Mouse (Mus musculus) left cerebral cortex, postnatal 14 days (tissue): Measurements from ENCODE around the gene Mta3. TPM values are rescaled to one million over a fixed set of nuclear protein-coding genes. Genes with fewer than 3 reads are reported as not detected.
"Not testable (repeated sequence)": the region's sequence is repeated elsewhere in the genome, so short reads cannot be mapped to it uniquely, and the experiment has no call there.

Experiments used
- DNase-seq, 2 experiments: peaks; one replicate each; pipeline ENCODE4 v3.0.0; 2021 to 2022; ENCODE audit warnings: low spot score in 2 of 2, mixed read lengths in 1 of 2
- intact Hi-C: fragments of 180-260 bp; cut with DNase I; formaldehyde crosslinking; loops from one replicate; pipeline ENCODE4 v1.15.1; 2025
- total RNA-seq, 2 experiments: library from RNA; stranded (reverse); gene quantifications; 2 replicates each; pipeline ENCODE4 v1.2.3; 2021

Mta3 gene
- total RNA-seq, 2 experiments from 2014 or later = 65.9 to 68.5 TPM

DNA sequence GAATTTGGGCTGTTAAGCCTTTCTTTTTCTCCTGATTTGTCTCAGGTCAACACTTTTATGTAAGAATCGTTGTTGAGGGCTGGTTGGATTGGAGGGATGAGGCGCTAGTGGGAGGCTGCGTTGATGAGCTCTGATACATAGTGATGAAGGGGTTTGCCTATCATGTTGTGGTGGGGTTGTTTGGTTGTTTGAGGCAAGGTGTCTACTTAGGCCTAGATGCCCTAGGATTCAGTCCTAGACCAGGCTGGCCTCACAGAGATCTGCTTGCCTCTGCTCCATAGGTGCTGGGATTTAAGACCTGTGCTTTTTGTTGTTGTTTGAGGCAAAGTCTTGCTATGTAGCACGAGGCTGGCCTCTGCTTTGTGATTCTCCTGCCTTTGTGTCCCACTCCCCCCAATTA lies 1.4 kb downstream of the Mta3 start:
- intact Hi-C loops = no loop called here
- no peak for DNase-seq

GRCm38 (mm10) chr17:83707846-83708245 lies 1.9 kb downstream of the Mta3 start:
- no peak for DNase-seq
- intact Hi-C loops = no loop called here

DNA sequence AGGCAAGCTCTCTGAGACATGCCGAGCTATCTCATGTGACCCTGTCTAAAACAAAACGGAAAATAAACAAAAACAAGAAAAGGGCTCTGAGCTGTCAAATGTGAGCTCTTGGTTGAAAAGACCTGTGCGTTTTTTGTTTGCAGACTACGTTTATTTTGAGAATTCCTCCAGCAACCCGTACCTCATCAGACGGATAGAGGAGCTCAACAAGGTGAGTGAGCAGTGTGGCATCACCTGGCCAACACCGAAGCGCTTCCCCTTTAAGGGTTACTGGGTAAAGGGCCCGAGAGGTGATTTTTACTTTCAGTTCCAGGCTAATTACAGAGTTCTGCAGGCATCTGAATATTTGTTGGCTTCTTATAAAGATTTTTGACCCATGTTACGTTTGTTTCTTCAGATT lies 2.3 kb downstream of the Mta3 start:
- intact Hi-C loops = no loop called here
- DNase-seq = no peak

- DNase-seq = no peak
- intact Hi-C loops = no loop called here
Observed at GRCm38 (mm10) chr17:83708891-83709290, 2.9 kb downstream of the Mta3 start.

DNA sequence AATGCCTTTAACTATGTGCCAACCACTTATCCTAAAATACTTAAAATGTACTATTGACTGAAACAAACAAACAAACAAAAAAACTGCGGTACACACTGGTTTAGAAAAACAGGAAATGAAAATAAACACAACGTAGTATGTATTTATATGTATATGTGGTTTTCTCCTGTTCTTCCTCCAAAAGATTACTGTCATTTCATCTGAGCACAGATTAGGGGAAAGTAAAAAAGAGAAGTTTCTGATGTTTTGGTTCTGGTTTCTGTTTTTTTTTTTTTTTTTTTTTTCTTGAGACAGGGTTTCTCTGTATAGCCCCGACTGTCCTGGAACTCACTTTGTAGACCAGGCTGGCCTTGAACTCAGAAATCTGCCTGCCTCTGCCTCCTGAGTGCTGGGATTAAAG lies 3.6 kb downstream of the Mta3 start:
- intact Hi-C loops, DNase-seq: not testable (repeated sequence)

DNA sequence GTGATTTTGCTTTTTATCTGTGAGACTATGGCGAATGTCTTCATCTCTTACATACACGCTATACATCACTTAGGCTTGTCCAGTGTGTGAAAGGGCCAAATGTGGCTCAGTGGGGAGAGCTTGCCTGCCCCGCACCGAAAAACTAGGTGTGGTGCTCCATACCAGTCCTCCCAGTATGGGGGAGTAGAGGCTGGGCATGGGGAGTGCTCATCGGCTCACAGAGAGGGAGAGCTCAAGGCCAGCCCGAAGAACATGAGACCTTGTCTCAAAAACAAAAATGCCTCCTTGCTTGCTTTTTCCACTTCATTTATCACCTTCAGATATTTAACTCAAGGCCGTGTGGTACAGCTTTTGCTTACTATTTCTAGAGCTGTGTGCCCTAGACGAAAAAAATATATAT lies 4.7 kb downstream of the Mta3 start:
- no peak for DNase-seq
- intact Hi-C loops = no loop called here

GRCm38 (mm10) chr17:83712341-83712740 lies 6.4 kb downstream of the Mta3 start:
- DNase-seq = no peak
- intact Hi-C loops = no loop called here

DNA sequence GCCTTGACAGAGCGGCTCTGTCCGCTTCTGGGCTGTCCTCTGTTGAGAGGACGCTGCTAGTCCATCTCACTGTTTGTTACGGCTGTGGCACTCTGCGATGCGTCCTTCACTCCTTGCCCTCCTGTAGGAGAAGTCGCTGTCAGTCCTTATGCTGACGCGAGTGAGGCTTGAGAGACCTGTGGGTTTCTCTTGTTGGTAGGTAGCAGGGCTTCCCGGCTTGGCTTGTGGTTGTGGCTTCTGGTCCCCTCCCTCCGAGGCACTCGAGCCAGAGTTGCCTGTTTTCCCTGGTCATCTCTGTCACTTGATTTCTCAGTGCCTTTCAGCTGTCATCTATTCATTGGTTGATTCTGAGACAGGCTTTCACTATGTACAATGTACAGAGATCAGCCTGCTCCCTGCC lies 14.5 kb downstream of the Mta3 start:
- intact Hi-C loops = no loop called here
- DNase-seq = no peak

- intact Hi-C loops = no loop called here
- DNase-seq = no peak
Observed at GRCm38 (mm10) chr17:83721157-83721556, 15.2 kb downstream of the Mta3 start.

DNA sequence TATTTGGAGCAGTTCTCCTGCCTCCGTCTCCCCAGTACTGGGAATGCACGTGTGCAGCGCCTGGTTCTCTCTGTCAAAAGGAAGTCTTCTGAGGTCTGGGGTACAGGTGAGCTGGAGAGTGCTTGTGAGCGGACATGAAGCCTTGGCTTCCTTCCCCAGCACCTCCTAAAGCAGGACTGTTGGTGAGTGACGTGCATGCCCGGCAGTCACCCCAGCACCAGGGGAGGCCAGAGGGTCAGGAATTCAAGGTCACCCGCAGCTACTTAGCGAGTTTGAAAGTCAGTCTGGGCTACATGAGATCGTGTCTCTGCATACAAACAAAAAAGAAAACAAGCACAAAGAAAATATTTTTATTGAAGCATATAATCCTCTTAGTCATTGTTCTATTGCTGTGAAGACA lies 17.1 kb downstream of the Mta3 start:
- DNase-seq = no peak
- intact Hi-C loops = no loop called here

GRCm38 (mm10) chr17:83726496-83726895 lies 20.5 kb downstream of the Mta3 start:
- intact Hi-C loops = no loop called here
- DNase-seq = no peak

DNA sequence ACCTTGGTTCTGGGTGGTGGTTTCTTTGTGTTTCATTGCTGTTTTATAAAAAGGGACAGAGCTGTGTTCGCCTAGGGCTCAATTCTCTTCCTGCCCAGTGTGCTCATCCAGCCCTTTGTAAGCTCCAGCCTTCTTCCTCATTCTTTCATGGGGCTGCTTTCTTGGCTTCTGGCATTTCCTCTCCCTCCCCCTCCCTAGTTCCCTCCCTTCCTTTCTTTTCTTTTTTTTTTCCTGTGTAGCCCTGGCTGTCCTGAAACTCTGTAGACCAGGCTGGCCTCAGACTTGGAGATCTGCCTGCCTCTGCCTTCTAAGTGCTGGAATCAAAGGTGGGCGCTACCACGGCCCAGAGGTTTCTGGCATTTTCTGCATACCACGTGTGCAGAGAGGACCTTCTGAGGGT lies 21.7 kb downstream of the Mta3 start:
- no peak for DNase-seq
- intact Hi-C loops = no loop called here

- no peak for DNase-seq
- intact Hi-C loops = no loop called here
Observed at GRCm38 (mm10) chr17:83729029-83729428, 23.1 kb downstream of the Mta3 start.

DNA sequence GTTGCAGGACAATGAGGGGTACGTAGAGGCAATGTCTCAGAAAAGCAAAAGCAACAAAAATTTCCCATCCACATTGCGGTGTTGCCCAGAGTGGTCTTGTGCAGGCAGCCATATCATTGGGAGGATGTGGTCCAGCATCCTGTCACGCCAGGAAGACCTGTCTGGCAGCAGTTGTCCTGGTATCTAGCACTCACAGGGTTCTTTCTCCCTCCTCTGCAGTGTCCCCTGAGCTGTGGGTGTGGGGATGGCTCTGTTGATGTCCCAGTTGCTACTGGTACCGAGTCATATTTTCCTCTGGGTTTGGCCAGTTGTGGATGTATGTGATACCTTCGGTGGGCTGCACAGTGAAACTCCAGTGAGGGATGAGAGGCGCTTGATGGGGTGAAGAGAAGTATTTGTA lies 24.2 kb downstream of the Mta3 start:
- no peak for DNase-seq
- intact Hi-C loops = no loop called here

- DNase-seq = peak; percentile 48 to 55
- intact Hi-C loops = no loop called here
Observed at GRCm38 (mm10) chr17:83732166-83732629, 26.2 kb downstream of the Mta3 start.

DNA sequence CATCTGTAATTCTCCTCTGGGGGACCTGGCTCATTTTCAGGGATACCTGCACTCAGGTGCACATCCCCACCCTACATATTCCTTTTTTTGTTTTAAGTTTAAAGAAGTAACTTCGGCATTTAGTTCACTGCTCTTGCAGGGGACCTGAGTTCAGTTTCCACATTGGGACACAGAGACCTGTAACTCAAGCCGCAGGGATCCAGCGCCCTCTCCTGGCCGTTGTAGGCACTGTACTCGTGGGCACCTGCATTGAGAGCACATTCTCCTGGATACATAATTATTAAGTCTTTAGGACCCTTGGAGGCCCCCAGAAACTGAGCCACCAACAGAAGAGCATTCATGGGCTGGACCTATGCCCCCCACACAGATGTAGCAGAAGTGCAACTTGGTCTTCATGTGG lies 26.8 kb downstream of the Mta3 start:
- peak; percentile 20 to 21 for DNase-seq

GRCm38 (mm10) chr17:83736701-83737100 lies 30.7 kb downstream of the Mta3 start:
- DNase-seq = no peak
- intact Hi-C loops = no loop called here

More for the DNA sequence above, 26.8 kb downstream of the Mta3 start:
- intact Hi-C loops = no loop called here

DNA sequence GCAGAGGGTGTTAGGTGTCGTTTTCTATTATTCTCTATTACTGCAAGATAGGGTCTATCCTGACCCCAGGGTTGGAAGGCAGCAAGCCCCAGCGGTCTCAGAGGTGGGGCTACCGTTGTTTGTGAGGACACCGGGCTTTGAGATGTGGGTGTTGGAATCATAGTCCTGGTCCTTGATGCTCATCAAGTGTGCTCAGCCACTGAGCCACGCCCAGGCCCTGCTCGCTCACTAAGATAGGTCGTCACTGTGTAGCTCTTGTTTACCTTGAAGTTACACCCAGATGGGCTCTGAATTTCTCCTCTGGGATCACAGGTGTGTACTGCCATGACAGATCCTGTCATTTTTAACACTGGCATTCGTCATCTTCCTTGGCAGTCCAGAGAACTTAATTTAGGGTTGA lies 31.8 kb downstream of the Mta3 start:
- DNase-seq = no peak
- intact Hi-C loops = no loop called here

GRCm38 (mm10) chr17:83740135-83740676 lies 34.2 kb downstream of the Mta3 start:
- DNase-seq = no peak
- intact Hi-C loops = no loop called here

GRCm38 (mm10) chr17:83741243-83741642 lies 35.3 kb downstream of the Mta3 start:
- intact Hi-C loops = no loop called here
- no peak for DNase-seq

DNA sequence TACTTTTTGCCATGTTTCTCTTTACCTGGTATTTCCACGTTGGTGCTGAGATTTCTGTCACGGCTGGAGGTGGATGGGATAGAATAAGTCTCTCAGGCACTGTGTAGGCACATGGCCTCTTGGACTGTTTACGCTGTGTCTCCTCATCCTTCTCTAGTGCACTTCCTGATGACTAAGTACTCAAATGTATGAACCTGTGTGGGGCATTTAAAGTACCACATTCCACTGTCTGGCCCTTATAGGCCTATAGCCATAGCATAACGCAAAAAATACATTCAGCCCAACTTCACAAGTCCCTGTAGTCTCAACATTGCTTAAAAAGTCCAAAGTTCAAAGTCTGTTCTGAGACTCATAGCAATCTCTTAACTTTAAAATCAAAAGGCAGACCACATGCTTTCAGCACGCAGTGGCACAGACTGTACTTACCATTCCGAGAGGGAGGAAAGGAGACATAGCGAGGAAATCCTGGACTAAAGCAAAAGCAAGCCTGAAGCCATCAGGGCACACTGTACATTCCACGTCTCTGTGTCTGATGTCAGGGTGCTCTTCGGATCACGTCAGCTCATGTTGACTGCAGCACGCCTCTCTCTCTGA lies 38.4 kb downstream of the Mta3 start:
- DNase-seq = no peak
- intact Hi-C loops = no loop called here
